Mouse (Mus musculus): ENCODE results near the gene B430218F22Rik. TPM values are rescaled to one million over a fixed set of nuclear protein-coding genes. Genes with fewer than 3 reads are reported as not detected.

B430218F22Rik gene
- polyA plus RNA-seq (2012; rRNA removed; ENCODE audit: low replicate concordance), result 0.11 and 0.28 TPM in 2 replicates

DNA sequence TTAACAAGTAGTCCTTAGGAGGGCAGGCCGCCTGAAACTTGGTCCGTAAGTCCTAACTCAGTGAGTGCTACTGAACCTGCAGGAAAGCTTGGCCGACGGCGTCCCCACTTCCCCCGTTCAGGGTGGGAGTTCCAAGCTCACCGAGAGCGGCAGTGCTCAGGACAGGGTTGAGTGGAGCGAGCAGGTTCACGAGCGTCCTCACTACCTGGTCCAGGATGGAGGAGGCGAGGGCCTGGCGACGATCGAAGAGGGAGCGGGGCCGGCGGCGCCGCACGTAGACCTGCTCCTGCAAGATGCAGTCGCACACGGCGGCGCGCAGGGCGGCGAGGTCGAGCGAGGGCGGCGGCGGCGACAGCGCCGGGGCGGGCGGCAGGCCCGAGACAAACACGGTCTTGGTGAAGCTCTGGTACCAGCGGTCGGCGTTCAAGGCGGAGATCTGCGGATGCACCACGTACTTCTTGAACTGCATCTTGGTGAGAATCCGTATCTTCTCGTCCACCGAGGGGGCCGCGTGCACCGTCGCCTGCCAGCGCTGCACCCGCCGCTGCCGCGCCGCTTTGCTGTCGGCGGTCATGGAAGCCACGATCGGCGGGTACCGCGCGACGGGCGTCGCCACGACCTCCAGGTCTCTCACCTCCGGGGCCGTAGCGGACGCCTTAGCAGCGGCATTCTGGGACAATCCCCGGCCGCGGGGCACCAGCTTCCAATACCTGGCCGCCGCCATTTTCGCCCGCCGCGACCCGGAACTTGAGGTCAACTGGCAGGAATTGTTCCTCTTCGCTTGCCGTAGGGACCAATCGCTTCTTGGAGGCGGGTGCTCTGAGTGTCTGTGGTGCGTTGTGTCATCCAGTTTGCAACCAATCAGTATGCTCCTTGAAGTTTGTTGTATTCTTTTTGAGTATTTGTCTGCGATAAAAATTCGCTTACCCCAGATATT is at the start of gene B430218F22Rik, which contains the start of gene Mrps30:
TSS of gene B430218F22Rik (plus strand) at position 120 of the 937 bp plus-strand sequence.
TSS of gene Mrps30 (minus strand) at position 742 of the 937 bp plus-strand sequence.

Other genes with a start within 250 kb of the B430218F22Rik start
- gene Mrps30, start 622 bp downstream of the B430218F22Rik start, polyA plus RNA-seq (2012; rRNA removed; ENCODE audit: low replicate concordance), result 15.3 and 19.1 TPM in 2 replicates